Mouse (Mus musculus) neural tube, embryonic 11.5 days (tissue): ENCODE data around the gene Rnaseh1. TPM values are rescaled to one million over a fixed set of nuclear protein-coding genes. Genes with fewer than 3 reads are reported as not detected.

Source experiments
- ATAC-seq: fragments of 200-750 bp; cut with Nextera tagmentation; 2 replicates; pipeline ENCODE4 v1.8.0; 2017; ENCODE audit warnings: moderate number of reproducible peaks, mild to moderate bottlenecking, moderate TSS enrichment, moderate library complexity; ENCODE audit not compliant: insufficient read depth, low FRiP score, low TSS enrichment
- DNase-seq: peaks from one replicate; pipeline ENCODE4 v3.0.0-alpha.2; 2015; ENCODE audit warnings: low spot score
- H3K27ac ChIP-seq: fragments of 300-500 bp; sonication (generic); 2 replicates; pipeline ENCODE4 v1.5.1; 2014; ENCODE audit warnings: low read depth, mild to moderate bottlenecking, low read length
- H3K27me3 ChIP-seq: fragments of 300-500 bp; sonication (generic); 2 replicates; pipeline ENCODE4 v1.6.1; 2014; ENCODE audit warnings: mild to moderate bottlenecking, low read length, mixed read lengths; ENCODE audit not compliant: control insufficient read depth, insufficient read depth
- H3K36me3 ChIP-seq: fragments of 300-500 bp; sonication (generic); 2 replicates; pipeline ENCODE4 v1.6.1; 2014; ENCODE audit warnings: mild to moderate bottlenecking, low read length, moderate library complexity, mixed read lengths; ENCODE audit not compliant: control insufficient read depth, insufficient read depth
- H3K4me1 ChIP-seq: fragments of 300-500 bp; sonication (generic); 2 replicates; pipeline ENCODE4 v1.6.1; 2014; ENCODE audit warnings: low read length, mixed read lengths; ENCODE audit not compliant: control insufficient read depth, insufficient read depth
- H3K4me2 ChIP-seq: fragments of 300-500 bp; sonication (generic); 2 replicates; pipeline ENCODE4 v1.6.1; 2014; ENCODE audit warnings: low read depth, mild to moderate bottlenecking, moderate library complexity
- H3K4me3 ChIP-seq: fragments of 300-500 bp; sonication (generic); 2 replicates; pipeline ENCODE4 v1.5.1; 2014; ENCODE audit warnings: low read depth, low read length
- H3K9ac ChIP-seq: fragments of 300-500 bp; sonication (generic); 2 replicates; pipeline ENCODE4 v1.6.1; 2014; ENCODE audit warnings: mild to moderate bottlenecking, low read length
- H3K9me3 ChIP-seq: fragments of 300-500 bp; sonication (generic); 2 replicates; pipeline ENCODE4 v1.6.1; 2016; ENCODE audit warnings: low read length; ENCODE audit not compliant: control insufficient read depth
- WGBS: fragments of 180-500 bp; shearing (Covaris S2); extraction: QIAGEN DNeasy Blood & Tissue Kit; methylation state at CpG from one replicate; pipeline ENCODE4 v1.1.7; 2014; 5-methylcytosine and 5-hydroxymethylcytosine counted together
- polyA plus RNA-seq: library from polyadenylated mRNA; unstranded; fragments of >200 nt; fragmentation: Nextera tagmentation; extraction: Ambion mirVana; gene quantifications from 2 replicates; pipeline ENCODE4 v1.2.1, GENCODE M21; 2014

Rnaseh1 gene
- polyA plus RNA-seq, 1 experiment from 2014 or later, result 28.5 TPM

GRCm38 (mm10) chr12:28622167-28622532, 27.3 kb upstream of the Rnaseh1 start:
- Histone ChIP-seq H3K27me3 (no peaks in the 10 kb centered on the region), H3K36me3 (no peaks in the 10 kb centered on the region), H3K9ac (no peak overlapping the region), H3K9me3 (no peaks in the 10 kb centered on the region), H3K27ac (no peak overlapping the region), H3K4me2 (no peak overlapping the region), H3K4me3 (no peak overlapping the region), H3K4me1 (0 out of 2 replicates have a peak, but pooled peaks cover 2% of the 10 kb centered on the region)
- 54% methylated on average over 5 of the region's 5 CpGs for WGBS
- DNase-seq (no peak), ATAC-seq (no peak)

- Histone ChIP-seq H3K4me1 (0 out of 2 replicates have a peak, but pooled peaks cover 2% of the 10 kb centered on the region), H3K9me3 (no peaks in the 10 kb centered on the region), H3K27ac (no peak overlapping the region), H3K4me3 (no peak overlapping the region), H3K36me3 (no peaks in the 10 kb centered on the region), H3K4me2 (no peak overlapping the region), H3K27me3 (no peaks in the 10 kb centered on the region), H3K9ac (no peak overlapping the region)
- DNase-seq (no peak), ATAC-seq (no peak)
- 73% methylated on average over 1 of the region's 1 CpGs for WGBS
Observed at GRCm38 (mm10) chr12:28622641-28623040, 26.8 kb upstream of the Rnaseh1 start.

GRCm38 (mm10) chr12:28623195-28623594, 26.2 kb upstream of the Rnaseh1 start, which contains the start of gene Colec11:
Colec11 (minus strand) TSS chr12:28623377.
- no peaks in the 10 kb centered on the region for H3K9me3 ChIP-seq

GRCm38 (mm10) chr12:28624251-28624650, 25.2 kb upstream of the Rnaseh1 start:
- 82% methylated on average over 2 of the region's 2 CpGs for WGBS
- Histone ChIP-seq H3K27ac (no peak overlapping the region), H3K4me2 (no peak overlapping the region), H3K36me3 (0 out of 2 replicates have a peak, but pooled peaks cover under 1% of the 10 kb centered on the region), H3K9ac (no peak overlapping the region), H3K4me1 (0 out of 2 replicates have a peak, but pooled peaks cover 2% of the 10 kb centered on the region), H3K27me3 (no peaks in the 10 kb centered on the region), H3K4me3 (no peak overlapping the region), H3K9me3 (no peaks in the 10 kb centered on the region)
- DNase-seq (no peak), ATAC-seq (no peak)

More at GRCm38 (mm10) chr12:28623195-28623594, 26.2 kb upstream of the Rnaseh1 start, which contains the start of gene Colec11:
- no peak within 1 kb of the TSS for H3K4me2 ChIP-seq
- no peak within 1 kb of the TSS for H3K27ac ChIP-seq
- no peak for ATAC-seq
- H3K27me3 ChIP-seq, result no peaks in the 10 kb centered on the region
- H3K9ac ChIP-seq, result no peak within 1 kb of the TSS
- 0 out of 2 replicates have a peak, but pooled peaks cover 2% of the 10 kb centered on the region for H3K4me1 ChIP-seq
- DNase-seq, result no peak
- 55% methylated on average over 5 of the region's 5 CpGs for WGBS
- no peaks in the 10 kb centered on the region for H3K36me3 ChIP-seq
- H3K4me3 ChIP-seq, result no peak within 1 kb of the TSS

GRCm38 (mm10) chr12:28625407-28625806, 24.0 kb upstream of the Rnaseh1 start:
- Histone ChIP-seq H3K4me2 (no peak overlapping the region), H3K4me1 (0 out of 2 replicates have a peak, but pooled peaks cover 2% of the 10 kb centered on the region), H3K36me3 (peaks cover 7% of the 10 kb centered on the region), H3K4me3 (no peak overlapping the region), H3K9me3 (no peaks in the 10 kb centered on the region), H3K27ac (no peak overlapping the region), H3K9ac (no peak overlapping the region), H3K27me3 (no peaks in the 10 kb centered on the region)
- 85% methylated on average over 7 of the region's 7 CpGs for WGBS
- DNase-seq (no peak), ATAC-seq (no peak)

GRCm38 (mm10) chr12:28627092-28627491, 22.3 kb upstream of the Rnaseh1 start:
- Histone ChIP-seq H3K9ac (no peak overlapping the region), H3K9me3 (no peaks in the 10 kb centered on the region), H3K27me3 (no peaks in the 10 kb centered on the region), H3K4me3 (no peak overlapping the region), H3K27ac (no peak overlapping the region), H3K4me1 (0 out of 2 replicates have a peak, but pooled peaks cover 2% of the 10 kb centered on the region), H3K4me2 (no peak overlapping the region), H3K36me3 (peaks cover 16% of the 10 kb centered on the region)
- no peak for DNase-seq
- ATAC-seq, result no peak
- WGBS, result 68% methylated on average over 4 of the region's 4 CpGs

- peaks cover 26% of the 10 kb centered on the region for H3K36me3 ChIP-seq
- H3K27me3 ChIP-seq, result no peaks in the 10 kb centered on the region
- no peak overlapping the region for H3K9ac ChIP-seq
- 89% methylated on average over 2 of the region's 2 CpGs for WGBS
- H3K9me3 ChIP-seq, result no peaks in the 10 kb centered on the region
- DNase-seq (no peak), ATAC-seq (no peak)
- H3K4me3 ChIP-seq, result no peak overlapping the region
- H3K4me2 ChIP-seq, result no peak overlapping the region
- H3K4me1 ChIP-seq, result no peaks in the 10 kb centered on the region
- no peak overlapping the region for H3K27ac ChIP-seq
Observed at GRCm38 (mm10) chr12:28628436-28628835, 21.0 kb upstream of the Rnaseh1 start.

- peak; percentile 42 for ATAC-seq
Observed at GRCm38 (mm10) chr12:28635058-28635534, 14.3 kb upstream of the Rnaseh1 start.

More at GRCm38 (mm10) chr12:28635058-28635534, 14.3 kb upstream of the Rnaseh1 start:
- H3K27ac ChIP-seq, result peak overlapping the region; percentile 83
- peak overlapping the region; percentile 94 for H3K9ac ChIP-seq
- peaks cover 6% of the 10 kb centered on the region; the same call in 1 of the 2 replicates for H3K4me1 ChIP-seq
- peaks cover 24% of the 10 kb centered on the region for H3K36me3 ChIP-seq
- H3K4me2 ChIP-seq, result peak overlapping the region; percentile 72
- 2% methylated on average over 23 of the region's 23 CpGs for WGBS
- H3K9me3 ChIP-seq, result no peaks in the 10 kb centered on the region
- no peak for DNase-seq
- no peaks in the 10 kb centered on the region for H3K27me3 ChIP-seq
- peak overlapping the region; percentile 82 for H3K4me3 ChIP-seq
